Mouse (Mus musculus): ENCODE measurements around the gene Endov. TPM values are rescaled to one million over a fixed set of nuclear protein-coding genes. Genes with fewer than 3 reads are reported as not detected.
A peak's percentile ranks its signal among the peaks of the same experiment; 100 is the strongest.

Gene Endov
- polyA plus RNA-seq, 1 experiment = 15.4 TPM

DNA sequence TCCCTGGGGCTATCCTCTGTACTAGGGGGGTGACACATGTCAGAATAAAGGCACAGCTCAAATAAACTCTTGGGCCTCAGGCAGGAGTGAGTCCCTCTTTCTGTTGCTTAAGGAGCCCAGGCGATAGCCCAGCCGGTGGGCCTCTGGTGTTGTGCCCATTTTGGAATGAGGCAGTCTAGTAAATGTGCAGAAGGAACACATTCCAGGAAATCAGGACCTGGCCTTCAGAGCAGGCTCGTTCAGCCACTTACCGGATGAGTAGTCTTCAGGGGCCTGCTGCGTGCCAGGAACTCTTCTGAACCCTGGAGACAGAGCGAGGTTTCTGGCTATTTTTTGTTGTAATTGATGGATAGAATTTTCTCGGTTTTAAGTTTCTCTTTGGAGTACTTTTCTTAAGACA is 63.6 kb downstream of the Endov start:
- no peak for TF ChIP-seq POLR2A (IDR thresholded peaks at IDR 0.05; ENCODE audit: borderline replicate concordance, insufficient read depth, low read length)
- no peak for TF ChIP-seq CTCF (IDR thresholded peaks at IDR 0.05; ENCODE audit: borderline replicate concordance, insufficient read depth, low read depth, low read length)
- Histone ChIP-seq H3K27me3 (ENCODE audit: control insufficient read depth, insufficient read depth, low read length) (no peaks in the 10 kb centered on the region), H3K4me1 (ENCODE audit: control insufficient read depth, insufficient read depth, low read length) (peaks cover 11% of the 10 kb centered on the region), H3K4me3 (replicated peaks; ENCODE audit: insufficient read depth, low read depth, low read length) (no peak overlapping the region), H3K27ac (ENCODE audit: insufficient read depth, low read length) (no peak overlapping the region)
- DNase-seq = no peak
- 36% methylated on average over 7 of the region's 7 CpGs for WGBS

DNA sequence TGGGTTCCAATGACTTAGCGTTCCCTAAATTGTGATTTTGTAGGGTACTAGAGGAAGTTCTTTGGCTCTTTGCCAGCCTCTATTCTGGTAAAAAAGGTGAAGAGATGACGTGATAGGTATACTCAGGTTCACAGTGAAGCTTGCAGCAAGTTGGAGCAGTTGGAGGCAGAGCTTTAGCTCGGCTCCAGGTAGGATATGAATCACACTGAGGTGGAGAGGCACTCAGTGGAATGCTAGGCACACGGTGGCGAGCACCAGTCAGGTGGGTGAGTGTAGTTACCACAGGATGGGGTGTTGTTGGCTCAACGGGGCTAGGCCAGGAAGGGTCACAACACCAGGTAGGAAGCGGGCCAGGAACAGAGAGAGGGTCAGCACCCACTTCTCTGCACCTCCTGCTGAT is 64.0 kb downstream of the Endov start:
- DNase-seq = no peak
- WGBS = 82% methylated on average over 7 of the region's 7 CpGs
- TF ChIP-seq CTCF (IDR thresholded peaks at IDR 0.05; ENCODE audit: borderline replicate concordance, insufficient read depth, low read depth, low read length) = no peak
- no peak for TF ChIP-seq POLR2A (IDR thresholded peaks at IDR 0.05; ENCODE audit: borderline replicate concordance, insufficient read depth, low read length)
- Histone ChIP-seq H3K4me3 (replicated peaks; ENCODE audit: insufficient read depth, low read depth, low read length) (no peak overlapping the region), H3K4me1 (ENCODE audit: control insufficient read depth, insufficient read depth, low read length) (peaks cover 10% of the 10 kb centered on the region), H3K27ac (ENCODE audit: insufficient read depth, low read length) (no peak overlapping the region), H3K27me3 (ENCODE audit: control insufficient read depth, insufficient read depth, low read length) (no peaks in the 10 kb centered on the region)

DNA sequence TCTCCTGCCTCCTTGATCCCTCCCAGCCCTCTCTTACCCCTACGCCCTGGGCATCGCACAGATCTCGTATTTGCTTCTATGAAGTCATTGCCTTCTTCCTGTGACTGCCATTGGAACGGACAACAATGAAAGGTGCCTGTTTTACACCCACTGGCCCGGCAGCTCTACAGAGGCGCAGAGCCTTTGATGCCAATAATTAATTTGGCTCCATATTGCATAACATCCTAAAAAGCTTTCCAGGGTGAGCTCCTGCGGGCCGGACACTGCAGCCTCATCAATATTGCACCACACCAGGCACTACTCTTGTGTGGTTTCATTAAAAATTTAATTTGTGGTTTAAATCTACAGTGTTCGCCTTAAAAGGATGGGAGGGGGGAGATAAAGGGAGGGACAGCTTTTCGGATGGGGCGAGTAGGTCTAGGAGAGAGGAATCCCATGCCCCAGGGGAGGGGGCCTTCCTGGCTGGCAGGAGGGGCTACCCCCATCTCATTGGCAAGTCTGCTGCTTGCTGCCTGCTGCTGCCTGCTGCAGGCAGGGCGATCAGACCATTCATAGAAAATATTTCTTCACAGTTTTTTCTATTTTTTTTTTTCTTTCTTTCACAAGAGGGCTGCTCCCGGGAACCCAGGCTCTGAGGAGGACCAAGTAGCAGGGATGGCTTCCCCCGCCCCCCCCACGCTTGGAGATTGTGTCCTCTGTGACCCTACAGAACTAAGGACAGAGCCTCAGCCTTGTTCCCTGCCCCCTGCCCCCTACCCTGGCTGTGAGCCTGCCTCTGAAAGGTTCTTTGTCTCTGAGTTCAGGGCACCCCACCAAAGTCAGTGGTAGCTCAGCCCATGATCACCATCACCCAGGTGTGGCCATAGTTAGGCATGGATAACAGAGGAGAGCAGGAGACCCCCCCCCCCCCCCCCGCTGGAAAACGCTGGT is 67.1 kb downstream of the Endov start:
- 62% methylated on average over 17 of the region's 17 CpGs for WGBS
- no peak overlapping the region for H3K4me3 ChIP-seq (replicated peaks; ENCODE audit: insufficient read depth, low read depth, low read length)
- no peaks in the 10 kb centered on the region for H3K27me3 ChIP-seq (ENCODE audit: control insufficient read depth, insufficient read depth, low read length)
- peaks cover 6% of the 10 kb centered on the region for H3K4me1 ChIP-seq (ENCODE audit: control insufficient read depth, insufficient read depth, low read length)
- peak in 1 of 2 experiments; percentile 4 for DNase-seq
- TF ChIP-seq POLR2A (IDR thresholded peaks at IDR 0.05; ENCODE audit: borderline replicate concordance, insufficient read depth, low read length) (no peak), CTCF (IDR thresholded peaks at IDR 0.05; ENCODE audit: borderline replicate concordance, insufficient read depth, low read depth, low read length) (no peak)
- no peak overlapping the region for H3K27ac ChIP-seq (ENCODE audit: insufficient read depth, low read length)

DNA sequence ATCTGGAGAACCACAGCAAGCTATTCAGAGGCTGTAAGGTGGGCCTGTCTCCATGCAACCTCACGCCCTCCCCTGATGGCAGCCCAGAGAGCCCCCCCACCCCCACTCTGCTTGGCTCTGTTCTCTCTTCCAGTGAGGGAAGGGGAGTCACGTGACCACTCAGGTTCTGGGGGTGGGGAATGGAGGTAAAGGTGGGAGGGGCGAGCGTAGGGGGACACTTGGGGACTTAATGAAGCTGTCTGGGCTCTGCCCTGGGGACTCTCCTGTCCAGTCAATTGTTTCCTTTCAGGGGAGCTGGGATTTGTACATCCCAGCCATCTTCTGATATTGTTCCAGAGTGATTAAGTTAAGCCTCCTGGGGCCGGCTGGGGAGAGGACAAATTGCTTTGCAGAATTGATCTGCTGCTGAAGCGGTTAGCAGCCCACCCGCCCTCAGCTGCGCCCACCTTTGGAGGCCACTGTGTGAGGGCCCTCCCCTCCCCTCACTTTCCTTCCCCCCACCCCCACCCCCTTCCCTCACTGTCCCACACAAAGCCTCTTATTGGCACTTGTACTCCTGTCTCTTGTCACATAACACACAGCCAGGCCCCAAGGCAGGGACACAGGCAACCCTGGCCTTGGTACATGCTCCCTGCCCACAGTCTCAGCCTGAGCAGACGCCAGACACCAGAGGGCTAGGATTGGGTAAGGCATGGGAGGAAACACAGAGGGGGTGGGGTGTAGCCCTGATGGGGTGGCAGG is 67.9 kb downstream of the Endov start:
- Histone ChIP-seq H3K27ac (ENCODE audit: insufficient read depth, low read length) (no peak overlapping the region), H3K4me1 (ENCODE audit: control insufficient read depth, insufficient read depth, low read length) (peaks cover 15% of the 10 kb centered on the region), H3K4me3 (replicated peaks; ENCODE audit: insufficient read depth, low read depth, low read length) (no peak overlapping the region), H3K27me3 (ENCODE audit: control insufficient read depth, insufficient read depth, low read length) (no peaks in the 10 kb centered on the region)
- DNase-seq = peak in 1 of 2 experiments; percentile 7
- 66% methylated on average over 9 of the region's 9 CpGs for WGBS
- TF ChIP-seq POLR2A (IDR thresholded peaks at IDR 0.05; ENCODE audit: borderline replicate concordance, insufficient read depth, low read length) (no peak), CTCF (IDR thresholded peaks at IDR 0.05; ENCODE audit: borderline replicate concordance, insufficient read depth, low read depth, low read length) (no peak)

Other genes starting within 250 kb of the Endov start
- gene Gaa, start 223.5 kb upstream of the Endov start, polyA plus RNA-seq (2012; rRNA removed) = 233 and 246 TPM in 2 replicates
- gene Eif4a3, start 191.3 kb upstream of the Endov start, polyA plus RNA-seq (2012; rRNA removed) = 120 and 133 TPM in 2 replicates
- 0.18 and 0.43 TPM in 2 replicates for gene Card14, start 183.6 kb upstream of the Endov start, polyA plus RNA-seq (2012; rRNA removed)
- 8.8 and 9.4 TPM in 2 replicates for gene Sgsh, start 135.8 kb upstream of the Endov start, polyA plus RNA-seq (2012; rRNA removed)
- 12.9 and 15.6 TPM in 2 replicates for gene Slc26a11, start 135.8 kb upstream of the Endov start, polyA plus RNA-seq (2012; rRNA removed)
- 7.3 and 7.5 TPM in 2 replicates for gene Rnf213, start 98.2 kb upstream of the Endov start, polyA plus RNA-seq (2012; rRNA removed)
- gene Nptx1, start 56.4 kb downstream of the Endov start, polyA plus RNA-seq (2012; rRNA removed) = 200 and 249 TPM in 2 replicates
- gene Rptor, start 111.6 kb downstream of the Endov start, polyA plus RNA-seq (2012; rRNA removed) = 43.6 and 45.0 TPM in 2 replicates

Data from cerebellum, adult 2 months (tissue).